Mouse (Mus musculus) liver, adult 2 months (tissue): ENCODE results near the gene Slc27a2. TPM values are rescaled to one million over a fixed set of nuclear protein-coding genes. Genes with fewer than 3 reads are reported as not detected.
"Not testable (repeated sequence)": the region's sequence is repeated elsewhere in the genome, so short reads cannot be mapped to it uniquely, and the experiment has no call there.

Experiments used
- DNase-seq: peaks from one replicate; pipeline ENCODE4 v3.0.0-alpha.2; 2011; ENCODE audit warnings: low read depth, low spot score; ENCODE audit errors: extremely low read depth
- H3K27ac ChIP-seq: fragments of 200-500 bp; replicated peaks from 2 replicates; pipeline ENCODE4 v1.5.1; 2012; ENCODE audit warnings: low read depth, mild to moderate bottlenecking, control low read depth, inconsistent platforms, low read length; ENCODE audit not compliant: insufficient read depth
- H3K27me3 ChIP-seq: fragments of 200-500 bp; 2 replicates; pipeline ENCODE4 v1.6.1; 2012; ENCODE audit warnings: mild to moderate bottlenecking, moderate library complexity, low read length, inconsistent platforms; ENCODE audit not compliant: control insufficient read depth, insufficient read depth
- H3K36me3 ChIP-seq: fragments of 200-500 bp; 2 replicates; pipeline ENCODE4 v1.6.1; 2012; ENCODE audit warnings: low read length, inconsistent platforms; ENCODE audit not compliant: control insufficient read depth, insufficient read depth
- H3K4me1 ChIP-seq: fragments of 200-500 bp; 2 replicates; pipeline ENCODE4 v1.6.1; 2011; ENCODE audit warnings: low read length; ENCODE audit not compliant: control insufficient read depth, insufficient read depth
- H3K4me3 ChIP-seq: fragments of 200-500 bp; 2 replicates; pipeline ENCODE4 v1.5.1; 2011; ENCODE audit warnings: low read depth, mild to moderate bottlenecking, control low read depth, low read length, moderate library complexity; ENCODE audit not compliant: insufficient read depth
- H3K79me2 ChIP-seq: fragments of 200-500 bp; 2 replicates; pipeline ENCODE4 v1.6.1; 2012; ENCODE audit warnings: inconsistent platforms, mild to moderate bottlenecking, low read length, moderate library complexity; ENCODE audit not compliant: control insufficient read depth, insufficient read depth
- H3K9ac ChIP-seq: fragments of 200-500 bp; 2 replicates; pipeline ENCODE4 v1.6.1; 2012; ENCODE audit warnings: low read depth, mild to moderate bottlenecking, control low read depth, inconsistent platforms, low read length
- CTCF ChIP-seq: fragments of 200-500 bp; IDR thresholded peaks from 2 replicates; pipeline ENCODE4 v1.5.1; 2011; ENCODE audit warnings: low read depth, low read length, control low read depth
- POLR2A ChIP-seq: fragments of 200-500 bp; IDR thresholded peaks from 2 replicates; pipeline ENCODE4 v1.6.1; 2011; ENCODE audit warnings: low read length, control low read depth; ENCODE audit not compliant: insufficient read depth; ENCODE audit errors: extremely low read depth
- WGBS: fragments of 180-500 bp; shearing (Covaris S2); methylation state at CpG from one replicate; pipeline ENCODE4 v1.1.7; 2018; 5-methylcytosine and 5-hydroxymethylcytosine counted together
- polyA plus RNA-seq: library from polyadenylated mRNA; depleted of rRNA; stranded (reverse); fragments of >200 nt; gene quantifications from 2 replicates; pipeline ENCODE4 v1.2.3, GENCODE M21; 2012
- total RNA-seq: library from RNA; depleted of rRNA; stranded (reverse); fragments of >200 nt; gene quantifications from 2 replicates; pipeline ENCODE4 v1.2.3, GENCODE M21; 2014

Slc27a2 gene
- total and polyA plus RNA-seq, 2 experiments = 1,036 to 1,397 TPM

DNA sequence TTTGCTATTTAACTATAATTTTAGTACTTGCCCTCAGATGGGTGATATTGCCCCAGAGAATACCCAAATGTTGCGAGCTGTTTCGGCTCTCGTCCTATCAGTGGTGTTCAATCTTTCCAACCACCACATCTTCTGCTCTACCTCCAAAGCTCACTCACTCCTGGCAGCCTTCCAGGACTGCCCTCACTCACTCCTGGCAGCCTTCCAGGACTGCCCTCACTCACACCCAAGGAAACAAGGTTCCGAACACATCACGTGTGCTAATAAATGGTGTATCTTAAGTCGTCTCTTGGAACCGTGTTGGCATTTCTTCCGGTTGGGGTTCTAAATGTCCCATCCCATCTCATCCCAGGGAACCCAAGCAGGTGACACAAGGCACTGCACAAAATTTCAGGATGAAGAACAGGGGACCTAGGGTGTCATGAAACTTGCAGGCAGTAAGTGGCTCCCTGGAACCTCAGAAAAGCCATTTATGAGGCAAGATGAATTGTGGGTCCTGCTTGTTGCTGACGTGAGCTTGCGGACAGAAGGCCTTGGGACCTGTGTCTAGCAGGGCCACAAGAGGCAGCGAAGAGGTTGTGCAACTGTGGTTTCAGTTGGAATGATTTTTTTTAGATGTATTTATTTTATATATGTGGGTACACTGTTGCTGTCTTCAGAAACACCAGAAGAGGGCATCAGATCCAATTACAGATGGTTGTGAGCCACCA is 32.2 kb upstream of the Slc27a2 start:
- H3K27ac ChIP-seq = no peak overlapping the region
- WGBS = 75% methylated on average over 11 of the region's 11 CpGs
- no peak overlapping the region for H3K4me3 ChIP-seq
- H3K4me1 ChIP-seq = peaks cover 17% of the 10 kb centered on the region
- no peaks in the 10 kb centered on the region for H3K79me2 ChIP-seq
- H3K27me3 ChIP-seq = no peaks in the 10 kb centered on the region
- no peaks in the 10 kb centered on the region for H3K36me3 ChIP-seq
- DNase-seq = no peak
- TF ChIP-seq CTCF (no peak), POLR2A (no peak)
- no peak overlapping the region for H3K9ac ChIP-seq

- Histone ChIP-seq H3K79me2 (no peaks in the 10 kb centered on the region), H3K4me3 (no peak overlapping the region), H3K27ac (no peak overlapping the region), H3K4me1 (peaks cover 17% of the 10 kb centered on the region), H3K36me3 (no peaks in the 10 kb centered on the region), H3K27me3 (no peaks in the 10 kb centered on the region), H3K9ac (no peak overlapping the region)
- DNase-seq = peak; percentile 59
- WGBS = 12% methylated on average over 7 of the region's 7 CpGs
- TF ChIP-seq CTCF = peak; percentile 46; the same call in 1 of the 2 replicates
- no peak for TF ChIP-seq POLR2A
Observed at GRCm38 (mm10) chr2:126520828-126521227, 31.4 kb upstream of the Slc27a2 start.

- no peak overlapping the region for H3K4me3 ChIP-seq
- DNase-seq = peak; percentile 70
- H3K4me1 ChIP-seq = peaks cover 17% of the 10 kb centered on the region
- H3K36me3 ChIP-seq = no peaks in the 10 kb centered on the region
- no peak for TF ChIP-seq POLR2A
- TF ChIP-seq CTCF = no peak
- peak overlapping the region; percentile 21; the same call in 1 of the 2 replicates for H3K9ac ChIP-seq
- no peaks in the 10 kb centered on the region for H3K27me3 ChIP-seq
- WGBS = 49% methylated on average over 10 of the region's 10 CpGs
- H3K27ac ChIP-seq = peak overlapping the region; percentile 93
- H3K79me2 ChIP-seq = no peaks in the 10 kb centered on the region
Observed at GRCm38 (mm10) chr2:126521471-126521870, 30.7 kb upstream of the Slc27a2 start.

DNA sequence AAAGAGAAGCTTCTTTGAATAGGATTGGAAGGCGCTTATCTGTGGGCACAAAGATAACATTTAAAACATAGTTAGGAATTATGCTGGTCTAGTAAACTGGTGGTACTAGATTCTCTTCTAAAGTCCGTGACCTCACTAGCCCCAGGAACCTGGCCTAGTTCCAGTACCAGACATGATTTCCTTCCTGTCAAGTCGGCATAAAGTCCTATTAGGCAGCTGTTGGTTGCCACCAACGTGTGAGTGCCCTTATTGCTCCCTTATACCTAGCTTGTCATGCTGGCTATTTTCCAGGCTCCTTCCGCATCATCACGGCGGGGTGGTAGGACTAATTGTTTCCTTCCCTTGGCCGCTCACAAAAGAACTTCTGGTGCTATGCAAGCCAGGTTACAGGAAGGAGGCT is 30.2 kb upstream of the Slc27a2 start:
- Histone ChIP-seq H3K4me3 (no peak overlapping the region), H3K9ac (no peak overlapping the region; the same call in 1 of the 2 replicates), H3K36me3 (no peaks in the 10 kb centered on the region), H3K27me3 (no peaks in the 10 kb centered on the region), H3K27ac (peak overlapping the region; percentile 93), H3K79me2 (no peaks in the 10 kb centered on the region), H3K4me1 (peaks cover 17% of the 10 kb centered on the region)
- TF ChIP-seq POLR2A = no peak
- TF ChIP-seq CTCF = no peak
- 43% methylated on average over 8 of the region's 8 CpGs for WGBS
- DNase-seq = peak; percentile 75

- peaks cover 17% of the 10 kb centered on the region for H3K4me1 ChIP-seq
- DNase-seq = peak; percentile 74
- not testable (repeated sequence) for H3K4me3 ChIP-seq, H3K9ac ChIP-seq, H3K27me3 ChIP-seq, H3K79me2 ChIP-seq, H3K36me3 ChIP-seq
- WGBS = 52% methylated on average over 5 of the region's 5 CpGs
- peak overlapping the region; percentile 93 for H3K27ac ChIP-seq
Observed at GRCm38 (mm10) chr2:126523101-126523745, 29.0 kb upstream of the Slc27a2 start.

DNA sequence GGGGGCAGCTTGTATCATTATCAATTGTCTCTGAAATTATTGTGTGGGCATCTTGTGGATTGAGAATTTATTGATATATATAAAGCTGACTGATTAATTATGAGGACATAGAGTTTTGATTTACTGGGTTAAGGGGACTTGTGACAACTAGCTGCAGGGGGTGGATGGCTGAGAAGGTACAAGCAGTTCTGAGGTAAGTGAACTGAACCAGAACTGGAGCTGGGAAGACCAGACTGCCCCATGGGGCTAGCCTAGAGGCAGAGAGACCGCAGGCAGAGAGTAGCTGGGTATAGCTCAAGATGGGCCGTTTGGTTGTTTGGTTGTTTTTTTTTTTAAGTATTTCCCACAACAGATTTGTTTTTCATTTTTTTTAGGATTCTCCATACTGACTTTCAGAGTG is 27.9 kb upstream of the Slc27a2 start:
- Histone ChIP-seq H3K9ac (no peak overlapping the region), H3K4me3 (no peak overlapping the region), H3K27ac (no peak overlapping the region), H3K4me1 (peaks cover 17% of the 10 kb centered on the region), H3K36me3 (no peaks in the 10 kb centered on the region), H3K27me3 (no peaks in the 10 kb centered on the region), H3K79me2 (no peaks in the 10 kb centered on the region)
- DNase-seq = no peak
- TF ChIP-seq CTCF = no peak
- no peak for TF ChIP-seq POLR2A
- 83% methylated on average over 2 of the region's 2 CpGs for WGBS
